Mouse (Mus musculus) hindbrain, embryonic 15.5 days (tissue): ENCODE data around the gene Pde3b. TPM values are rescaled to one million over a fixed set of nuclear protein-coding genes. Genes with fewer than 3 reads are reported as not detected.
"Not testable (repeated sequence)": the region's sequence is repeated elsewhere in the genome, so short reads cannot be mapped to it uniquely, and the experiment has no call there.

Experiments
- ATAC-seq: fragments of 200-750 bp; cut with Nextera tagmentation; 2 replicates; pipeline ENCODE4 v1.8.0; 2017; ENCODE audit warnings: low read depth, moderate number of reproducible peaks, moderate TSS enrichment; ENCODE audit not compliant: low FRiP score
- H3K27ac ChIP-seq: fragments of 300-500 bp; sonication (generic); replicated peaks from 2 replicates; pipeline ENCODE4 v1.5.1; 2015; ENCODE audit warnings: mild to moderate bottlenecking, inconsistent platforms
- H3K27me3 ChIP-seq: fragments of 300-500 bp; sonication (generic); 2 replicates; pipeline ENCODE4 v1.6.1; 2015; ENCODE audit warnings: control low read depth, inconsistent platforms
- H3K36me3 ChIP-seq: fragments of 300-500 bp; sonication (generic); 2 replicates; pipeline ENCODE4 v1.6.1; 2015; ENCODE audit warnings: control low read depth, inconsistent platforms
- H3K4me1 ChIP-seq: fragments of 300-500 bp; sonication (generic); replicated peaks from 2 replicates; pipeline ENCODE4 v1.6.1; 2015; ENCODE audit warnings: control low read depth, inconsistent platforms
- H3K4me2 ChIP-seq: fragments of 300-500 bp; sonication (generic); 2 replicates; pipeline ENCODE4 v1.6.1; 2015; ENCODE audit warnings: moderate library complexity, mild to moderate bottlenecking, inconsistent platforms
- H3K4me3 ChIP-seq: fragments of 300-500 bp; sonication (generic); 2 replicates; pipeline ENCODE4 v1.5.1; 2015; ENCODE audit warnings: mild to moderate bottlenecking, inconsistent platforms
- H3K9ac ChIP-seq: fragments of 300-500 bp; sonication (generic); 2 replicates; pipeline ENCODE4 v1.6.1; 2015; ENCODE audit warnings: inconsistent platforms
- H3K9me3 ChIP-seq: fragments of 300-500 bp; sonication (generic); 2 replicates; pipeline ENCODE4 v1.6.1; 2016; ENCODE audit warnings: control low read depth, inconsistent platforms
- WGBS: fragments of 180-500 bp; shearing (Covaris S2); methylation state at CpG from one replicate; pipeline ENCODE4 v1.1.7; 2015; 5-methylcytosine and 5-hydroxymethylcytosine counted together
- polyA plus RNA-seq: library from polyadenylated mRNA; unstranded; fragments of >200 nt; fragmentation: Nextera tagmentation; extraction: Ambion mirVana; gene quantifications from 2 replicates; pipeline ENCODE4 v1.2.1, GENCODE M21; 2015

The Pde3b gene
- polyA plus RNA-seq, 1 experiment from 2014 or later = 4.4 TPM

- Histone ChIP-seq H3K27me3 (no peaks in the 10 kb centered on the region), H3K4me1 (no peaks in the 10 kb centered on the region), H3K9me3 (no peaks in the 10 kb centered on the region), H3K36me3 (no peaks in the 10 kb centered on the region), H3K27ac (no peak overlapping the region), H3K4me2 (no peak overlapping the region), H3K9ac (no peak overlapping the region), H3K4me3 (no peak overlapping the region)
- WGBS = 80% methylated on average over 2 of the region's 2 CpGs
- ATAC-seq = no peak
Observed at GRCm38 (mm10) chr7:114481429-114481931, 66.4 kb downstream of the Pde3b start.

DNA sequence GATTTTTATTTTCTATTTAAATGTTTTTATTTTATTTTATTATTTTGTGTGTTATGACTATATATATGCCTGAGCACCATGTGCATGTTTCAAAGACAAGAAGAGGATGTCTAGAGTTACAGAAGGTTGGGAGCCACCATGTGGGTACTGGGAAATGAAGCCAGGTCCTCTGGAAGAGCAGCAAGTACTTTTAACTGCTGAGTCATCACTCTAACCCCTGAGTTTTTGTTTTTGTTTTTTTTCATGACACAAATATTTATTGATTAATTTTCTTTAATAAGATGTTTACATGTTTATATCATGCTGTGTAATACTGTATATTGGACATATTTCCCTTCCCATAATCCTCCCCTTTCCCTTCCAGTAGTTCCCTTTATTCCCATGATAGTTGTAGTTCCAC, 77.5 kb downstream of the Pde3b start:
- no peak overlapping the region for H3K9ac ChIP-seq
- no peaks in the 10 kb centered on the region for H3K4me1 ChIP-seq
- H3K9me3 ChIP-seq = no peaks in the 10 kb centered on the region
- H3K4me3 ChIP-seq = no peak overlapping the region
- no peaks in the 10 kb centered on the region for H3K36me3 ChIP-seq
- H3K27ac ChIP-seq = no peak overlapping the region
- no peak overlapping the region for H3K4me2 ChIP-seq
- ATAC-seq = no peak
- H3K27me3 ChIP-seq = no peaks in the 10 kb centered on the region

DNA sequence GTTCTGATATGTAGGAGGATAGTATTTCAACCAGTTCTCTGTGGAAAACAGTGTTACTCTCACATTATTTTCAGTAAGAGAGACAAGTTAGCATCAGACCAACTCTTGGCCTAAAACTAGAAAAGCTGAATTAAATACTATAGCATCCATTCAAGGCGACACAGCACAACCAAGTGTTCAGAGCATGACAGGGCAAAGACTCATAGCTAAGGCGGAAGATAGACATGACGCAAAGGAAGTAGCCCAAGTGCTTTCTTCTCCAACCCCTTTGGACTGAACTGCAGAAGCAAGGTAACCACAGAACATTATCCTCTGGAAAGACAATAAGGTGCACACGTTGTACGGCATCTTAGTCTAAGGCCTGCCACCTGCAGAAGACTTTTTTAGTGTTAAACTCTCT, 79.0 kb downstream of the Pde3b start:
- H3K4me3 ChIP-seq = no peak overlapping the region
- 96% methylated on average over 5 of the region's 5 CpGs for WGBS
- no peaks in the 10 kb centered on the region for H3K9me3 ChIP-seq
- H3K9ac ChIP-seq = no peak overlapping the region
- H3K27me3 ChIP-seq = no peaks in the 10 kb centered on the region
- no peaks in the 10 kb centered on the region for H3K4me1 ChIP-seq
- no peak overlapping the region for H3K4me2 ChIP-seq
- ATAC-seq = no peak
- H3K27ac ChIP-seq = no peak overlapping the region
- no peaks in the 10 kb centered on the region for H3K36me3 ChIP-seq

DNA sequence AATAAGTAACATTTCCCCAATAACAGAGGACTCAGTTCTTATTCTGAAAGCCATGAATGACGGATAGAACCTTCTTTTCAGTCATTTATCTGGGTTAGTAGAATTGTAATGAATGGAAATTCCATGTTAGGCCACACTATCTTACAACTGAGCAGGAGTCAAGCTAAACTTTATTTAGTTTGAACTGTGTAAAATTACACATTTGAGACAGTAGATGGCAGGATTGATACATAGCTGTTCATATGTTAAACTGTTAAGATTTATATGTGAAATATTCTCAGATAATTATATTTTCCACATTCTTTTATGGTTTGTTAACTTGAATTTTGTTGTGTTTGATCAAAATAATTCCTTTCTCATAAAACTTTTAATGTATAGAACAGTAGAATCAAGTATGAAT, 84.2 kb downstream of the Pde3b start:
- WGBS = 95% methylated on average over 1 of the region's 1 CpGs
- Histone ChIP-seq H3K36me3 (no peaks in the 10 kb centered on the region), H3K9me3 (no peaks in the 10 kb centered on the region), H3K4me1 (no peaks in the 10 kb centered on the region), H3K27ac (no peak overlapping the region), H3K4me2 (no peak overlapping the region), H3K27me3 (no peaks in the 10 kb centered on the region), H3K4me3 (no peak overlapping the region), H3K9ac (no peak overlapping the region)
- ATAC-seq = no peak

DNA sequence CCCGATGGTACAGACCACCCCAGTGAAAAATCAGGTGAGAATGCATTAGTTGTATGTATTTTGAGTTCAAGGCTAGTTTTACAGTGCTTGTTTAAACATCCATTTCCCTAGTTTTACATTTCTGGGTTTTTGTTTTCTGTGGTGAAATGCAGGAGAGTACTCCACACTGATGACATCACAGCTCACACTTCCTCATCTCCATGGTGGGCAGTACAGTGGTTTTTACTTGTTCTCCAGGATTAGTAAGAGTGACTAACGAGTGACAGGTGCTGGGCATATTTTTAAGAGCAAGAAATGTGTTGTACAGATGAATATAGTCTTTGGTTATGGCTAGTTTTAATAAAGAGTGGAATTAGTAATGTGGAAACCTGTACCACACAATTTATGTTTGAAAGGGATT, 93.8 kb downstream of the Pde3b start:
- 0 out of 2 replicates have a peak, but pooled peaks cover 2% of the 10 kb centered on the region for H3K36me3 ChIP-seq
- no peak for ATAC-seq
- no peak overlapping the region for H3K9ac ChIP-seq
- no peak overlapping the region for H3K4me2 ChIP-seq
- H3K27me3 ChIP-seq = no peaks in the 10 kb centered on the region
- no peaks in the 10 kb centered on the region for H3K9me3 ChIP-seq
- H3K27ac ChIP-seq = no peak overlapping the region
- 91% methylated on average over 2 of the region's 2 CpGs for WGBS
- no peak overlapping the region for H3K4me3 ChIP-seq
- no peaks in the 10 kb centered on the region for H3K4me1 ChIP-seq

DNA sequence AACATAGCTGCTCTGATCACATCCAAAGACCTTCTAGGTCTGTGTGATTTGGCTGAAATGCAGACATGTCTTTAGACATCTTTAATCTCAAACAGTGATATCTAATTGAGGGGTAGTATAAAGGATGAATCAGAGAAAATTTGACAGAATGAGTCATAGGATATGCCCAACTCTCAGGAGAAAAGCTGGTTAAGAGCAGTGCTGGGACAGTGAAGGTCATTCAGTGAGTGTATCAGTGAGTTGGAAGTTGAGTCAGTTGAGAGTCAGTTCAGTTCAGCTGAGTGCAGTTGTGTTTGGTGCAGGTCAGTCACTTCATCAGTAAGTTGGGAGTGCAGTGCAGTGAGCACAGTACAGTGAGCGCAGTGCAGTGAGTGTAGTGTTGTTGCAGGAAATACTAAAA, 105.0 kb downstream of the Pde3b start:
- no peak for ATAC-seq

DNA sequence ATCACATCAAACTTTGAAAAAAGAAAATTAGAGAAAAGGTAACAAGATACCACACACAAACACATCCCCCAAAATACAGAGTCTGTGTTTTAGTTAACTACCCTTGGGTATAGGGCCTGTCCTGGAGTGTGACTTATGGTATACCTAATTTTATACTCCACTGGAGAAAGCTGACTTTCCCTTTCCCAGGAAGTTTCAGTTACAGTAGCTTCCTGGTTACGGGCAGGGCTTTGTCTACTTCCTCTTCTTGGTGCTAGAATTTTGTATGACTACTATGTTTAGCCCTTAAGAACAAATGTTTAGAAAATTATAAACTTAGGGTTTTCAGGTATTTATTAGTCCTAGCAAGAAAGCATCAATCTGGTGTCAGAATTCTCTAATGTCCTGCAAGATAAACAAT, 111.2 kb downstream of the Pde3b start:
- Histone ChIP-seq H3K4me3 (no peak overlapping the region), H3K9me3 (no peaks in the 10 kb centered on the region), H3K4me2 (no peak overlapping the region), H3K27ac (no peak overlapping the region), H3K9ac (no peak overlapping the region), H3K36me3 (no peaks in the 10 kb centered on the region; the same call in 1 of the 2 replicates), H3K4me1 (no peaks in the 10 kb centered on the region), H3K27me3 (no peaks in the 10 kb centered on the region)
- WGBS = 90% methylated on average over 1 of the region's 1 CpGs
- ATAC-seq = no peak

More for the DNA sequence above, 105.0 kb downstream of the Pde3b start:
- H3K9me3 ChIP-seq = no peaks in the 10 kb centered on the region
- H3K9ac ChIP-seq = no peak overlapping the region
- 100% methylated on average over 1 of the region's 1 CpGs for WGBS
- H3K4me2 ChIP-seq = no peak overlapping the region
- H3K4me3 ChIP-seq = no peak overlapping the region
- H3K36me3 ChIP-seq = no peaks in the 10 kb centered on the region; the same call in 1 of the 2 replicates
- no peak overlapping the region for H3K27ac ChIP-seq
- H3K27me3 ChIP-seq = no peaks in the 10 kb centered on the region
- no peaks in the 10 kb centered on the region for H3K4me1 ChIP-seq

GRCm38 (mm10) chr7:114536179-114536578, 121.1 kb downstream of the Pde3b start:
- no peaks in the 10 kb centered on the region for H3K27me3 ChIP-seq
- no peaks in the 10 kb centered on the region for H3K4me1 ChIP-seq
- ATAC-seq = no peak
- no peak overlapping the region for H3K9ac ChIP-seq
- H3K4me3 ChIP-seq = no peak overlapping the region
- H3K4me2 ChIP-seq = no peak overlapping the region
- WGBS = 93% methylated on average over 1 of the region's 1 CpGs
- H3K9me3 ChIP-seq = no peaks in the 10 kb centered on the region
- H3K36me3 ChIP-seq = peaks cover 15% of the 10 kb centered on the region
- H3K27ac ChIP-seq = no peak overlapping the region

DNA sequence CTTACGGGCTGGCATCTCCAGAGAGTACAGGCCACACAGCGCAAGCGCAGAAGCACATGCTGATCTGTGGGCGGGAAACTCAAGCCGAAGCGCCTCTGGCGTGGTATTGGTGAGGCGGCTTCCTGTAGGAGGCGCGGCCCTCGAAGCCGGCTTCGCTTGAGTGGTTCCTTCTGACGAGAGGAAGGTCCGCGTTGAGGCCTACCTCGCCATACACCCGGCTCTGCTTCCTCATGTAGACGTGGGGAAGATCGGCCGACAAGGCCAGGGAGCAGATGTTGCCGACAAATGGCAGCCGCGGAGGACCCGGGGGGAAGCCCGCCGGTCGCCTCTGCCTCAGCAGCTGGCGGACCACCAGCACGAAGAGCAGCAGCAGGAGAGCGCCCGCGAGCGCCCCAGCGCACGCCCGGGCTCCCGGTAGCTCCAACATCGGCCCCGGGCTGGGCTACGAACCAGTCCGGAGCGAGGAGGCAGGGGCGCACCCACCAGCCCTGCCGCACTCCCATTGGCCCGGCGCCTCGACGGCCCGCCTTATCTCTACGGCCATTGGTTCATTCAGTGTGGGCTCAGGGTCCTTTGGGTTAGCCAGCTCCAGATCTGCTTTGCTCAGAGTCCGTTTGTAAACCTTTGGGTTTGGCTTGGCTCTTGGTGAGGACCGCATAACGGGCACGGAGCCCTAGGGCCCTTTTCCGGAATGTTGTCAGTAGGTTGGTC, 147.6 kb downstream of the Pde3b start, which contains the start of gene Cyp2r1:
Gene Cyp2r1 (minus strand): TSS at position 442 of the 711 bp plus-strand sequence.
- Histone ChIP-seq H3K4me3 (peak within 1 kb of the TSS; percentile 82), H3K9me3 (no peaks in the 10 kb centered on the region), H3K4me1 (0 out of 2 replicates have a peak, but pooled peaks cover 6% of the 10 kb centered on the region), H3K4me2 (peak within 1 kb of the TSS; percentile 92), H3K9ac (peak within 1 kb of the TSS; percentile 61), H3K27ac (peak within 1 kb of the TSS; percentile 87), H3K27me3 (no peaks in the 10 kb centered on the region), H3K36me3 (no peaks in the 10 kb centered on the region)
- 2% methylated on average over 56 of the region's 56 CpGs for WGBS
- ATAC-seq = peak; percentile 99

- H3K4me3 ChIP-seq, ATAC-seq, H3K27ac ChIP-seq, H3K4me2 ChIP-seq, H3K9ac ChIP-seq, H3K4me1 ChIP-seq, H3K9me3 ChIP-seq, H3K27me3 ChIP-seq, H3K36me3 ChIP-seq: not testable (repeated sequence)
- 91% methylated on average over 4 of the region's 4 CpGs for WGBS
Observed at GRCm38 (mm10) chr7:114573866-114574265, 158.8 kb downstream of the Pde3b start.

DNA sequence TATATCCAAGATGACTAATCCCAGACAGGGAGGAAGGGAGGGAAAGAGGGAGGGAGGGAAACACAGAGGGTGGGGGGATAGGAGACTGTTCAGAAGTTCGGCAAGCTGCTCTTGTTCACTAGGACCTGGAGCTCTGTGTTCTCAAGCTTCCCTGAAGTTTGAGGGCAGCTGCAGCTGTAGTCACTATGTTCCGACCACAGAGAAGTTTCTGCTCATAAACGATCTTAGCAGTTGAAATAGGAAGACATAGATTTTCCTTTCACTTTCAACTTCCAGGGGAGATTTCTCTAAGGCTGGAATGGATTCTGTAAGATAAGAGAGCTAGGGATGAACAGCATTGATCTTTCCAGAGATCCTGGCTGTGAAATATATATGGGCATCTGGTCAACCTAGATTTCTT, 161.8 kb downstream of the Pde3b start:
- H3K4me2 ChIP-seq = no peak overlapping the region
- H3K27ac ChIP-seq = no peak overlapping the region
- ATAC-seq = no peak
- H3K36me3 ChIP-seq = no peaks in the 10 kb centered on the region
- no peaks in the 10 kb centered on the region for H3K9me3 ChIP-seq
- H3K4me3 ChIP-seq = no peak overlapping the region
- WGBS = 80% methylated on average over 3 of the region's 3 CpGs
- no peaks in the 10 kb centered on the region for H3K4me1 ChIP-seq
- no peaks in the 10 kb centered on the region for H3K27me3 ChIP-seq
- H3K9ac ChIP-seq = no peak overlapping the region

DNA sequence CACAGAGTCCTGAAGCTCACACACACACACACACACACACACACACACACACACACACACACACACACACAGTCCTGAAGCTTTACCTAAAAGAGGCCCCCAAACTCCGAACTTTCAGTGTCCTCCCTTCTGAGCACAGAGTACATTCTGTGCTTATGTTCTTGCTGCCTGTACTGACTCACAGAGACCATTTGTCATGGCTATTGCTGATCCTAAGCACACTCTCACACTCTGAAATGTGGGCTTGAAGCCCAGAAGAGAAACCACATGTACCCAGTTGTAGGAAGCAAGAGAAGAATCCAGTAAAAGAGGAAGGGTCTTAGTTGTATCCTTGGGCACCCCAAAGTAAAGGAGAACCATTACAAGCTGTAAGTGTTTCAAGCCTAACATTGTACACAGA, 162.6 kb downstream of the Pde3b start:
- Histone ChIP-seq H3K4me2 (no peak overlapping the region), H3K9me3 (no peaks in the 10 kb centered on the region), H3K36me3 (no peaks in the 10 kb centered on the region), H3K27me3 (no peaks in the 10 kb centered on the region), H3K9ac (no peak overlapping the region), H3K27ac (no peak overlapping the region), H3K4me3 (no peak overlapping the region), H3K4me1 (no peaks in the 10 kb centered on the region)
- WGBS = 100% methylated on average over 1 of the region's 1 CpGs
- no peak for ATAC-seq

DNA sequence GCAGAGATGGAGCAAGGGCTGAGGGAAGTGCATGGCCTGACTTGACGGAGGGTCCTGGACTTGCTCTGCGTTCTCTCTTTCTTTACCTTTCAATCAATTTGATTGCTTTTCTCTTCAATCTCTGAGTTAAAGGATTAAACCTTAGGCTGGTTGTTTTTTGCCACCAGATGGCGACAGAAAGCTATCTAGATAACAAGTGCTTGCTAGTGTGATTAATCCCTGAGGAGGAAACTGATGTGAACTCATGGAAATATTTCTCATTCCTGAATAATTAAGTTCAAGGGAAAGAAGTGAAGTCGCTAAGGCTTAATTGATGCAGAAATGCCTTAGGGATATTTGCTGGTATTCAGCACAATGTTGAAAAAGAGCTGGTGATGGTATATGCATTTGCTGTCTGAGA, 165.3 kb downstream of the Pde3b start:
- Histone ChIP-seq H3K4me2 (no peak overlapping the region), H3K9me3 (no peaks in the 10 kb centered on the region), H3K36me3 (no peaks in the 10 kb centered on the region), H3K27me3 (no peaks in the 10 kb centered on the region), H3K9ac (no peak overlapping the region), H3K27ac (no peak overlapping the region), H3K4me3 (no peak overlapping the region), H3K4me1 (no peaks in the 10 kb centered on the region)
- no peak for ATAC-seq
- WGBS = 5% methylated on average over 4 of the region's 4 CpGs
